Mouse (Mus musculus) CD4-positive, CD25-positive, alpha-beta regulatory T cell, adult 2 months (primary cell): ENCODE data around the gene Mmp28.

Experiments used
- DNase-seq: peaks from one replicate; pipeline ENCODE4 v3.0.0-alpha.2; 2012; ENCODE audit warnings: low read depth, low spot score

Gene Mmp28

GRCm38 (mm10) chr11:83409087-83409754 lies 53.6 kb downstream of the Mmp28 start, which contains the start of gene Rasl10b:
Gene Rasl10b (plus strand): TSS chr11:83409137.
- DNase-seq, result no peak

GRCm38 (mm10) chr11:83408242-83408641 lies 54.6 kb downstream of the Mmp28 start:
- DNase-seq, result no peak

GRCm38 (mm10) chr11:83406391-83406790 lies 56.5 kb downstream of the Mmp28 start:
- no peak for DNase-seq

- no peak for DNase-seq
Observed at GRCm38 (mm10) chr11:83403787-83404186, 59.1 kb downstream of the Mmp28 start.

- no peak for DNase-seq
Observed at GRCm38 (mm10) chr11:83398724-83399123, 64.1 kb downstream of the Mmp28 start.

GRCm38 (mm10) chr11:83397626-83398025 lies 65.2 kb downstream of the Mmp28 start:
- no peak for DNase-seq

GRCm38 (mm10) chr11:83394802-83395439 lies 68.0 kb downstream of the Mmp28 start:
- DNase-seq, result no peak

- no peak for DNase-seq
Observed at GRCm38 (mm10) chr11:83393062-83393461, 69.8 kb downstream of the Mmp28 start.
